Mouse (Mus musculus) bone marrow, adult 2 months (tissue): Measurements from ENCODE around the gene Gzma. TPM values are rescaled to one million over a fixed set of nuclear protein-coding genes. Genes with fewer than 3 reads are reported as not detected.

Experiments
- H3K27ac ChIP-seq: fragments of 200-500 bp; 2 replicates; pipeline ENCODE4 v1.5.1; 2012; ENCODE audit warnings: low read depth, mild to moderate bottlenecking, control low read depth, inconsistent platforms, low read length; ENCODE audit not compliant: control insufficient read depth, poor library complexity, insufficient read depth
- H3K4me1 ChIP-seq: fragments of 200-500 bp; 2 replicates; pipeline ENCODE4 v1.6.1; 2011; ENCODE audit warnings: low read length; ENCODE audit not compliant: control insufficient read depth, insufficient read depth
- H3K4me3 ChIP-seq: fragments of 200-500 bp; replicated peaks from 2 replicates; pipeline ENCODE3; 2011; ENCODE audit warnings: mild to moderate bottlenecking, low read depth, low read length, control low read depth; ENCODE audit not compliant: control insufficient read depth
- CTCF ChIP-seq: fragments of 200-500 bp; IDR thresholded peaks from 2 replicates; pipeline ENCODE4 v1.5.1; 2011; ENCODE audit warnings: low read length, control low read depth; ENCODE audit not compliant: control insufficient read depth, insufficient read depth
- POLR2A ChIP-seq: fragments of 200-500 bp; IDR thresholded peaks from 2 replicates; pipeline ENCODE4 v1.6.1; 2011; ENCODE audit warnings: low read depth, mild to moderate bottlenecking, control low read depth, low read length, borderline replicate concordance; ENCODE audit not compliant: control insufficient read depth
- WGBS: fragments of 180-500 bp; shearing (Covaris S2); methylation state at CpG from one replicate; pipeline ENCODE4 v1.1.7; 2018; 5-methylcytosine and 5-hydroxymethylcytosine counted together
- polyA plus RNA-seq: library from polyadenylated mRNA; stranded (reverse); fragments of >200 nt; gene quantifications from 2 replicates; pipeline ENCODE4 v1.2.4, GENCODE M21; 2011; ENCODE audit warnings: low replicate concordance; ENCODE audit not compliant: missing spikeins, insufficient read depth, insufficient read length

Gene Gzma
- polyA plus RNA-seq, 1 experiment: 5.8 TPM

DNA sequence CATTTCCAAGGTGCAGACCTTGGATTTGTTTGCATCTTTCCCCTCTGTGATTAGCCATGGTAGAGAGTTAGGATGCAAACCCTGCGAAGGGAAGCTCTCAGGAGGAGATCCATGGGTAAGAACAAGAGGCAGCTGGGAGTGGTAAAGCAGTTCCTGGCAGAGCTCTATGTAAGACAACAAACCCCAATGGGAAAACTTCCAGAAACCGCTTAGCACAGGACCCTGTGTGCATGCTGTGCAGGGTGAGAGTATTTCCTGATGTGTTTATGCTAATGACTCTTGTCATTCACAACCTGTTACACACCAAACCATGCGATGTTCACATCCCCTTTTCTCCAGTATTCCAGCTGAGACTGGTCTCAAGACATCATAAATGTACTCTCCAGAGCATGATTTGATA is 3.8 kb downstream of the Gzma start:
- WGBS: 58% methylated on average over 3 of the region's 3 CpGs
- no peak overlapping the region for H3K27ac ChIP-seq
- no peak for TF ChIP-seq CTCF
- TF ChIP-seq POLR2A: no peak
- no peaks in the 10 kb centered on the region for H3K4me1 ChIP-seq
- no peak overlapping the region for H3K4me3 ChIP-seq

DNA sequence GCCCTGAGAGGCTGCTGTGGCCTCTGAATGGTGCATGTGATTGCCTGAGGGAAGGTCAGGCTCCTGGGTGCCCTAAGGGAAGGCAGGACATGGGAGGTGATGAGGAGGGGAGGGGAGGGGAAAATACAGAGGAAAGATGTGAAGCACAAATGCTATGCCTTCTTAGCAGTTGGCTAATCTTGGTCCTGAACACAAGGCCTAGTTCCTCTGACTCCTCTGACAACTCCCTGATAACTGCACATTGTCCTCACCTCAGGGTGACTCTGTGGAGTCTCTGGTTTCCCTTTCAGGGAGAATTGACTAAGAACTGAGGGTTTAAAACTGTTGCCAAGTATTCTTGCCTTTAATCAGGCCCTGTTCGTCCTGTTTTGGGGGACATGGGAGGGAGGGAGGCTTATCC is 6.2 kb downstream of the Gzma start:
- 74% methylated on average over 1 of the region's 1 CpGs for WGBS
- Histone ChIP-seq H3K4me3 (no peak overlapping the region), H3K4me1 (no peaks in the 10 kb centered on the region), H3K27ac (no peak overlapping the region)
- TF ChIP-seq POLR2A (no peak), CTCF (no peak)

DNA sequence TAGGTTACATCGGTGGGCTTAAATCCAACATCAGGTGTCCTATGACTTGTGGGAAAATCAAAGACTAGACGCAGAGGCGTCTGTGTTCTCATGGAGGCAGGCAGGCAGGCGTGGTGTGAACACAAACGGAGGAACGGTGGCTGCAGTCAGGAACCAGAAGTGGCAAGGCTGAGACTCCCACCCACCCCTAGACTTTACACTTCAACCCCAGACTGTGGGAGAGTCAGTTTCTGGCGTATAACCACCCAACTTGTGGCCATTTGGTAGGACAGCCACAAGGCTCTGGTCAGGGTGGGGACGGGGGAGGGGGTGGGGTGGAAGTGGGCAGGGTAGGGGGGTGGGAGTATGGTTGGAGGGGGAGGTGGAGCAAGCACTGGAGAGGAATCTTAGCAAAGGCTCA is 10.3 kb downstream of the Gzma start:
- Histone ChIP-seq H3K4me1 (no peaks in the 10 kb centered on the region), H3K4me3 (no peak overlapping the region), H3K27ac (no peak overlapping the region)
- TF ChIP-seq CTCF (no peak), POLR2A (no peak)
- whole genome bisulfite sequencing: 81% methylated on average over 8 of the region's 8 CpGs

DNA sequence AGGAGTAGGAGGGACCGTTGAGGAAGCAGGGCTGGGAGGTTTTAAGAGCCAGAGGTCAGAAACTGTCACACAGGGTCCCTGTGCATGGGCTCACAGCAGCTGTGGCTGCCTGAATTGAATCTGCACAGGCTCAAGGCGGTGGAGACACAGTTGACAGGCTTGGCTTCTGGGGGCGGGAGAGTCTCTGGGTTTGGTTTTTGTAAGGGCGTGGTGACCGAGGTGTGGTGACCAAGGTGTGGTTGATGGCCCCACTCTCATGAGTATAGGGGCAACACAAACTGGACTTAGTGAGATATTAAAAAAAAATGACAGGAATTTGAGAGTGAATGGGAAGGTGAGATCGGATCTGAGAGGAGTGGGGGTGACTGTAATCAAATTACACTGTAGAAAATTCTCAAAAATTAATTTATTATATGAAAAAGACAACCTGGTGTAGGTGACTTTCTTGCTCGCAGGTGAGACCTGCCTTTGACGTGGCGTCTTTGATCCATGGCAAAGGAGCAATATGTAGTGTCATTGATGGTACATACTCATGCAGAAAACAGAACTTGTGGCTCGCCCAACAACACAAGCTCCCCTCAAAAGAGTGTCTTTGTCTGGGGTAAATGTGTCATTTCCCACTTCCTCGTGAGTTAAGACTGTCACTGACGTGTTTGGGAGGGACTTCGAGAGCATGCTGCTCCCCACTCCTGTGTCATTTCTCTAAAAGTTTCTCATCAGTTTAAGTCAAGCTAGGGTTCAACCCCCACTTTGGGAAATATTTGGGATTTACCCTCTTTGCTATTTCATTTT is 13.4 kb downstream of the Gzma start:
- Histone ChIP-seq H3K4me1 (no peaks in the 10 kb centered on the region), H3K4me3 (no peak overlapping the region), H3K27ac (no peak overlapping the region)
- 60% methylated on average over 13 of the region's 13 CpGs for WGBS
- no peak for TF ChIP-seq POLR2A
- no peak for TF ChIP-seq CTCF

DNA sequence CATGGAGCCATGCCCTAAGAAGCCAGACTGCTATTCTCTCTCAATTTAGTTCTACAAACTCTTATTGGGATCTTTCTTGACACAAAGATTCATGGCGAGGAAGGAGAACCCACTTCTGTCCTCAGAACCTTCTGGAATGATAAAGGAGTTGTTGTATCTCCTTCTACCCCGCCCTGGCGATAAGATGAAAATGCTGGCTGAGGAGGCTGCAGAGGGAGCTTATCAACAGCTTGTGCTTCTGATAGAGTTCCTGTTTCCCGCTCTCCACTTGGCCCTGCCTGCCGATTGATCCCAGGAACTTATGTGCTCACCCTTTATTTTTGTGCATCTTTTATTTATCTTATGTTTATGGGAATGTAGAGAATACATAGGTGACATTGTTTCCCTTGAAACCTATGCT is 16.0 kb downstream of the Gzma start:
- no peak overlapping the region for H3K27ac ChIP-seq
- H3K4me3 ChIP-seq: no peak overlapping the region
- no peaks in the 10 kb centered on the region for H3K4me1 ChIP-seq
- TF ChIP-seq CTCF (no peak), POLR2A (no peak)
- WGBS: 42% methylated on average over 5 of the region's 5 CpGs

DNA sequence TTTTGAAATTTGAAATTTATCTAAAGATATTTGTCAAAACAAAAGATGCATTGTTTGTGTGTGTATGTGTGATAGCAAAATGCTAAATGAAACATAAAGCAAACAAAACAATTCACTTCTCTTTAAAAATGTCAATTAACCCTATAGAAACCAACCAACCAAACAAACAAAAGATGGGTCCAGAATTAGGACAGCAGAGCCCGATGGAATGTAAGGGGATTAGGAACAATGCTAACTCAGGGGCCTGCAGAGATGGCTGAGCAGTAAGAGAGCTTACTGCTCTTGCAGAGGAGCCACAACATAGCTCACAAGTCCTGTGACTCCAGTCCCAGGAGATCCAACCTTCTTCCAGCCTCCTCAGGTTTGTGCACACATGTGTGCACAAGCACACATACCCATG is 18.7 kb downstream of the Gzma start:
- no peaks in the 10 kb centered on the region; the same call in 1 of the 2 replicates for H3K4me1 ChIP-seq
- H3K4me3 ChIP-seq: no peak overlapping the region
- no peak overlapping the region for H3K27ac ChIP-seq
- WGBS: 72% methylated on average over 1 of the region's 1 CpGs
- TF ChIP-seq CTCF (no peak), POLR2A (no peak)

DNA sequence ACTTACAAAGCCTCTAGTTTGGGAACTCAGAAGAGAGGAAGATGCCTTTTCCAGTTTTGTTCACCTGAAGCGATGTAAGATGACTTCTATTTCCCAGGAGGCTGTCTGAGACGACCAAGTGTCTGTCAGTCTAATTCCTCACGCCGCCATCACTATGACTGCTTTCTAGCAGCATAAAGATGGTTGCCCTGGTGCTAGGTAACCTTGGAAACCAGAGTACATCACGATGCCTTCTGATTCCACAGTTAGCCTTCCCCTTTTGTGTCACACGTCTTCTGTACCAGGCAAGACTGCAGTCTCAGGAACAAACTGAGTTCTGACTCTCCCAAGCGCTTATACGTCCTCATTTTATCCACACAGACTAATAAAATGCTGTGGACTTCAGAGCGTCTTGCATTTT is 21.8 kb downstream of the Gzma start:
- Histone ChIP-seq H3K27ac (no peak overlapping the region), H3K4me1 (no peaks in the 10 kb centered on the region; the same call in 1 of the 2 replicates), H3K4me3 (no peak overlapping the region)
- 79% methylated on average over 9 of the region's 9 CpGs for WGBS
- TF ChIP-seq POLR2A (no peak), CTCF (no peak)

DNA sequence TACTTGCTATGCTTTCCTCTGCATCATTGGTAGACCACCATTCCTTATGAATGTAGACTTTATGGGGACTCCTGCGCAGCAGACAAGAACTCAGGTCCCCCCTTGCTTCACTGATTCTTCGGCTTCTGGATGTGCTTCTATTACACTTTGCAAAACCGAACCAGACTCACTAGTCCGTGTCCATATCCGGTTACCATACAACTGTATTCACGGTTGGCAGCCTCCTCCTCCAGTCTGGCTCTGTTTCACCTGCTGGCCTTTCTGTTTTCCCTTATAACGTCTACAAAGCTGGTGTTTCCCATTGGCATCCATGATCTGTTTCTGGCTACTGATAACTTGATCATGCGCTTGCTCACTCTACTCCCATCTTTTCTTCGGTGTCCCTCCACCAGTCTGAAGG is 36.2 kb downstream of the Gzma start:
- TF ChIP-seq POLR2A: no peak
- no peak for TF ChIP-seq CTCF
- no peak overlapping the region for H3K4me3 ChIP-seq
- no peaks in the 10 kb centered on the region for H3K4me1 ChIP-seq
- no peak overlapping the region for H3K27ac ChIP-seq
- WGBS: 88% methylated on average over 9 of the region's 9 CpGs
